Mouse (Mus musculus): ENCODE measurements around the gene Gm20823.
"Not testable (repeated sequence)": the region's sequence is repeated elsewhere in the genome, so short reads cannot be mapped to it uniquely, and the experiment has no call there.

The Gm20823 gene

GRCm38 (mm10) chrY:62464745-62465144 lies at the start of gene Gm20823:
Gene Gm20823, minus strand, starts transcription at chrY:62464845.
- not testable (repeated sequence) for DNase-seq (ENCODE audit: low spot score in 2 of 2)
